In genomic region chr2:12440120-12440519, GRCm38 (mm10) we compare ENCODE assay signal across 20 mouse cellular contexts. TPM values are rescaled to one million over a fixed set of nuclear protein-coding genes. Genes with fewer than 3 reads are reported as not detected.
DNase-seq lines count a peak whose midpoint lies in the region; ATAC-seq and TF ChIP-seq lines count a peak whose summit lies in the region.
"Had no signal": no experiment of that assay in that cellular context is flagged by ENCODE, and none has a peak within 500 bp of the region (broad histone marks: within the 10 kb centered on the region; RNA-seq: fewer than 3 reads in every experiment).

No protein-coding gene starts in this region.

- DNase-seq in 416B (ENCODE audit: low read depth): peak; percentile 69
- DNase-seq in CH12.LX (ENCODE audit: extremely low read depth): peak; percentile 6
- no peak for DNase-seq in adrenal gland, postnatal 10 days
- DNase-seq in adrenal gland, postnatal 14 days: no peak
- no peak for DNase-seq in heart, adult 11 months
- DNase-seq: adrenal gland, adult 2 months; cerebellum, adult 11 months; cerebellum, adult 8-10 months; cerebellum, postnatal 14 days; gastrocnemius, postnatal 10 days; heart, postnatal 10 days; heart, postnatal 4 days had no signal

- no peak overlapping the region for H3K27ac ChIP-seq in CH12.LX (ENCODE audit: insufficient read depth, low read depth)
- H3K27ac ChIP-seq: embryonic facial prominence, embryonic 12.5 days; forebrain, embryonic 15.5 days; hindbrain, embryonic 13.5 days; hindbrain, postnatal 0 days had no signal

- no peak for TF ChIP-seq CTCF in CH12.LX (conservative IDR thresholded peaks at IDR 0.05 in 1 of 2, IDR thresholded peaks at IDR 0.05 in 1 of 2; ENCODE audit: low read depth in 2 of 2, low read length in 2 of 2)

- H3K9me3 ChIP-seq in CH12.LX (replicated peaks; ENCODE audit: low read length): no peaks in the 10 kb centered on the region
- H3K9me3 ChIP-seq: embryonic facial prominence, embryonic 12.5 days; forebrain, embryonic 15.5 days; hindbrain, embryonic 13.5 days had no signal

- in situ Hi-C loops in CH12.LX (cut with MboI; ENCODE audit: low pct_ligation_motif_present, low pct_unique_long_range_greater_than_20kb, low sequenced_read_pairs): loop anchor here (25.0 kb wide), 1 partner anchor 797 kb away; no protein-coding TSS in a partner anchor

- no peak overlapping the region for H3K4me2 ChIP-seq in CH12.LX (ENCODE audit: insufficient read depth, low read depth, poor library complexity, severe bottlenecking)
- H3K4me2 ChIP-seq: embryonic facial prominence, embryonic 12.5 days; forebrain, embryonic 15.5 days; hindbrain, embryonic 13.5 days had no signal

- H3K4me3 ChIP-seq in CH12.LX (replicated peaks in 1 of 3; ENCODE audit: low read depth in 2 of 3, low read length in 2 of 3, poor library complexity in 1 of 3): no peak overlapping the region
- H3K4me3 ChIP-seq: embryonic facial prominence, embryonic 12.5 days; forebrain, embryonic 15.5 days; hindbrain, embryonic 13.5 days had no signal

- dilution Hi-C loops in CH12.LX (cut with MboI; ENCODE audit: extremely low pct_ligation_motif_present, extremely low pct_unique_long_range_greater_than_20kb, low sequenced_read_pairs): no loop called here

- no peak overlapping the region for H3K9ac ChIP-seq in CH12.LX (ENCODE audit: insufficient read depth, low read depth)
- H3K9ac ChIP-seq: embryonic facial prominence, embryonic 12.5 days; forebrain, embryonic 15.5 days; hindbrain, embryonic 13.5 days had no signal

- H3K36me3 ChIP-seq in CH12.LX (replicated peaks in 1 of 2; ENCODE audit: control insufficient read depth in 1 of 2, insufficient read depth in 1 of 2, low read length in 1 of 2): no peaks in the 10 kb centered on the region
- H3K36me3 ChIP-seq: embryonic facial prominence, embryonic 12.5 days; forebrain, embryonic 15.5 days; hindbrain, embryonic 13.5 days had no signal

- no peak for TF ChIP-seq POLR2A in CH12.LX (IDR thresholded peaks at IDR 0.05; ENCODE audit: low read depth, low read length)

- no peak for TF ChIP-seq RAD21 in CH12.LX (IDR thresholded peaks at IDR 0.05; ENCODE audit: low read depth, low read length)

- no peaks in the 10 kb centered on the region for H3K27me3 ChIP-seq in CH12.LX (replicated peaks)
- H3K27me3 ChIP-seq: embryonic facial prominence, embryonic 12.5 days; forebrain, embryonic 15.5 days; hindbrain, embryonic 13.5 days; Patski had no signal

- peaks cover 0 to 10% of the 10 kb centered on the region in 2 experiments; a peak in 2 of 4 replicates for H3K4me1 ChIP-seq in CH12.LX (ENCODE audit: control insufficient read depth in 1 of 2, insufficient read depth in 2 of 2)
- H3K4me1 ChIP-seq: embryonic facial prominence, embryonic 12.5 days; forebrain, embryonic 15.5 days; hindbrain, embryonic 13.5 days had no signal

- ATAC-seq in hematopoietic stem cell, adult 5-6 weeks (replicated peaks in 1 of 2; ENCODE audit: insufficient read depth in 1 of 2, low FRiP score in 2 of 2, low TSS enrichment in 1 of 2, low read depth in 1 of 2, poor library complexity in 2 of 2, severe bottlenecking in 2 of 2): peak; percentile 56 to 72; a peak in 2 of 4 replicates
- peak; percentile 94 for ATAC-seq in megakaryocyte progenitor cell, adult 5-6 weeks (replicated peaks; ENCODE audit: poor library complexity)
- ATAC-seq: forebrain, embryonic 15.5 days; hindbrain, postnatal 0 days; intestine, embryonic 16.5 days; Patski had no signal

- no peak for TF ChIP-seq EP300 in CH12.LX (IDR thresholded peaks at IDR 0.05; ENCODE audit: low read length)

- H3K79me2 ChIP-seq in CH12.LX (replicated peaks; ENCODE audit: control insufficient read depth, extremely low read depth, insufficient read depth, poor library complexity, severe bottlenecking): no peaks in the 10 kb centered on the region

TF ChIP-seq in CH12.LX, 34 proteins besides CTCF, POLR2A, EP300 and RAD21:
- no peak; the same call in 1 of the 2 replicates for TF ChIP-seq MAX (IDR thresholded peaks at IDR 0.05; ENCODE audit: low read length)
- no peak for TF ChIP-seq MAFK (IDR thresholded peaks at IDR 0.05; ENCODE audit: insufficient replicate concordance, low read length)
- no peak for TF ChIP-seq MEF2A (IDR thresholded peaks at IDR 0.05; ENCODE audit: borderline replicate concordance, low read depth, low read length)
- no peak for TF ChIP-seq ZC3H11A (IDR thresholded peaks at IDR 0.05; ENCODE audit: low read depth, low read length)
- TF ChIP-seq BHLHE40 (IDR thresholded peaks at IDR 0.05; ENCODE audit: low read depth, low read length): no peak
- TF ChIP-seq IRF4 (IDR thresholded peaks at IDR 0.05; ENCODE audit: low read depth, low read length): no peak
- TF ChIP-seq TBP (conservative IDR thresholded peaks at IDR 0.05; ENCODE audit: low read depth, low read length): no peak
- no peak for TF ChIP-seq USF1 (IDR thresholded peaks at IDR 0.05; ENCODE audit: low read depth, low read length)
- TF ChIP-seq JUN (IDR thresholded peaks at IDR 0.05; ENCODE audit: insufficient read depth, low read depth, low read length): no peak
- no peak for TF ChIP-seq RCOR1 (conservative IDR thresholded peaks at IDR 0.05; ENCODE audit: low read depth, low read length)
- no peak for TF ChIP-seq NELFE (IDR thresholded peaks at IDR 0.05; ENCODE audit: low read depth, low read length)
- TF ChIP-seq UBTF (IDR thresholded peaks at IDR 0.05; ENCODE audit: low read depth, low read length): no peak
- TF ChIP-seq JUND (conservative IDR thresholded peaks at IDR 0.05; ENCODE audit: low read depth, low read length): no peak

RNA-seq across cellular contexts. Expression of gene Mindy3, which starts 20.9 kb away (rescaled TPM):
- total RNA-seq in CH12.LX (2012; rRNA removed) (20.6 and 20.7 TPM in 2 replicates), CH12.LX (2014; rRNA removed) (33.8 and 38.2 TPM in 2 replicates)
- 32.5 and 43.7 TPM in 2 replicates for polyA plus RNA-seq in CH12.LX (2012; ENCODE audit: insufficient read length, low read depth)
- total RNA-seq in hematopoietic stem cell, adult 5-6 weeks (2017): 18.4 and 22.8 TPM in 2 replicates
- total RNA-seq in megakaryocyte progenitor cell, adult 5-6 weeks (2015): 46.5 and 50.4 TPM in 2 replicates
- total RNA-seq in megakaryocyte progenitor cell, adult 5-6 weeks (2017): 29.4 and 36.7 TPM in 2 replicates
- total RNA-seq in adrenal gland, postnatal 10 days (2021): 10 to 100 TPM; 36.1 to 42.7 TPM
- total RNA-seq in adrenal gland, postnatal 14 days (2021): 39.4 and 48.3 TPM in 2 replicates

Comparison
In these comparisons a context has a peak if more than half of its experiments do, and no peak if none do; other contexts are left out.
1. DNase-seq: peak in 416B (single experiment) and CH12.LX (single experiment); none in adrenal gland, postnatal 10 days (single experiment), adrenal gland, postnatal 14 days (single experiment) and heart, adult 11 months (single experiment).